Mouse (Mus musculus): ENCODE measurements around the gene Prkce. TPM values are rescaled to one million over a fixed set of nuclear protein-coding genes. Genes with fewer than 3 reads are reported as not detected.

Prkce gene
- polyA plus RNA-seq, 1 experiment from 2014 or later, result 9.6 TPM

- no peaks in the 10 kb centered on the region for H3K9me3 ChIP-seq (replicated peaks)
- H3K36me3 ChIP-seq, result no peaks in the 10 kb centered on the region
- H3K4me3 ChIP-seq, result no peak overlapping the region
- no peaks in the 10 kb centered on the region for H3K27me3 ChIP-seq
- no peak overlapping the region for H3K4me2 ChIP-seq
- no peak overlapping the region for H3K9ac ChIP-seq
- 80% methylated on average over 6 of the region's 6 CpGs for whole genome bisulfite sequencing
- ATAC-seq (replicated peaks; ENCODE audit: insufficient number of reproducible peaks, insufficient read depth, low FRiP score, low read depth), result no peak
- H3K4me1 ChIP-seq (replicated peaks), result 0 out of 2 replicates have a peak, but pooled peaks cover 3% of the 10 kb centered on the region
- no peak overlapping the region for H3K27ac ChIP-seq
Observed at GRCm38 (mm10) chr17:86626523-86626922, 458.9 kb downstream of the Prkce start.

- H3K4me3 ChIP-seq, result no peak overlapping the region
- no peak for ATAC-seq (replicated peaks; ENCODE audit: insufficient number of reproducible peaks, insufficient read depth, low FRiP score, low read depth)
- H3K9me3 ChIP-seq (replicated peaks), result no peaks in the 10 kb centered on the region
- no peak overlapping the region for H3K9ac ChIP-seq
- H3K4me1 ChIP-seq (replicated peaks), result no peaks in the 10 kb centered on the region
- H3K36me3 ChIP-seq, result 0 out of 2 replicates have a peak, but pooled peaks cover 6% of the 10 kb centered on the region
- H3K4me2 ChIP-seq, result no peak overlapping the region
- H3K27ac ChIP-seq, result no peak overlapping the region
- no peaks in the 10 kb centered on the region for H3K27me3 ChIP-seq
- WGBS, result 70% methylated on average over 4 of the region's 4 CpGs
Observed at GRCm38 (mm10) chr17:86633131-86633530, 465.5 kb downstream of the Prkce start.

- H3K9me3 ChIP-seq (replicated peaks), result no peaks in the 10 kb centered on the region
- H3K27ac ChIP-seq, result no peak overlapping the region
- no peaks in the 10 kb centered on the region for H3K4me1 ChIP-seq (replicated peaks)
- 0 out of 2 replicates have a peak, but pooled peaks cover 6% of the 10 kb centered on the region for H3K36me3 ChIP-seq
- WGBS, result 75% methylated on average over 1 of the region's 1 CpGs
- no peaks in the 10 kb centered on the region for H3K27me3 ChIP-seq
- no peak overlapping the region for H3K9ac ChIP-seq
- no peak for ATAC-seq (replicated peaks; ENCODE audit: insufficient number of reproducible peaks, insufficient read depth, low FRiP score, low read depth)
- no peak overlapping the region for H3K4me2 ChIP-seq
- no peak overlapping the region for H3K4me3 ChIP-seq
Observed at GRCm38 (mm10) chr17:86637311-86637710, 469.7 kb downstream of the Prkce start.

GRCm38 (mm10) chr17:86639279-86639678, 471.7 kb downstream of the Prkce start:
- WGBS, result 85% methylated on average over 3 of the region's 3 CpGs
- Histone ChIP-seq H3K4me1 (replicated peaks) (no peaks in the 10 kb centered on the region), H3K4me3 (no peak overlapping the region), H3K27me3 (no peaks in the 10 kb centered on the region), H3K4me2 (no peak overlapping the region), H3K27ac (no peak overlapping the region), H3K9ac (no peak overlapping the region), H3K36me3 (0 out of 2 replicates have a peak, but pooled peaks cover 4% of the 10 kb centered on the region), H3K9me3 (replicated peaks) (no peaks in the 10 kb centered on the region)
- ATAC-seq (replicated peaks; ENCODE audit: insufficient number of reproducible peaks, insufficient read depth, low FRiP score, low read depth), result no peak

- WGBS, result 90% methylated on average over 3 of the region's 3 CpGs
- Histone ChIP-seq H3K4me3 (no peak overlapping the region), H3K9me3 (replicated peaks) (no peaks in the 10 kb centered on the region), H3K36me3 (no peaks in the 10 kb centered on the region), H3K27ac (no peak overlapping the region), H3K27me3 (no peaks in the 10 kb centered on the region), H3K4me2 (no peak overlapping the region), H3K4me1 (replicated peaks) (no peaks in the 10 kb centered on the region), H3K9ac (no peak overlapping the region)
- ATAC-seq (replicated peaks; ENCODE audit: insufficient number of reproducible peaks, insufficient read depth, low FRiP score, low read depth), result no peak
Observed at GRCm38 (mm10) chr17:86647226-86647625, 479.6 kb downstream of the Prkce start.

GRCm38 (mm10) chr17:86648856-86649435, 481.4 kb downstream of the Prkce start:
- WGBS, result 86% methylated on average over 12 of the region's 12 CpGs
- Histone ChIP-seq H3K36me3 (no peaks in the 10 kb centered on the region), H3K4me1 (replicated peaks) (no peaks in the 10 kb centered on the region), H3K27me3 (no peaks in the 10 kb centered on the region), H3K9me3 (replicated peaks) (no peaks in the 10 kb centered on the region), H3K9ac (no peak overlapping the region), H3K27ac (no peak overlapping the region), H3K4me2 (no peak overlapping the region), H3K4me3 (no peak overlapping the region)
- no peak for ATAC-seq (replicated peaks; ENCODE audit: insufficient number of reproducible peaks, insufficient read depth, low FRiP score, low read depth)

- H3K27ac ChIP-seq, result no peak overlapping the region
- no peaks in the 10 kb centered on the region for H3K4me1 ChIP-seq (replicated peaks)
- H3K9ac ChIP-seq, result no peak overlapping the region
- H3K4me2 ChIP-seq, result no peak overlapping the region
- no peaks in the 10 kb centered on the region for H3K27me3 ChIP-seq
- 0 out of 2 replicates have a peak, but pooled peaks cover 3% of the 10 kb centered on the region for H3K36me3 ChIP-seq
- no peak overlapping the region for H3K4me3 ChIP-seq
- ATAC-seq (replicated peaks; ENCODE audit: insufficient number of reproducible peaks, insufficient read depth, low FRiP score, low read depth), result no peak
- no peaks in the 10 kb centered on the region for H3K9me3 ChIP-seq (replicated peaks)
- 88% methylated on average over 6 of the region's 6 CpGs for WGBS
Observed at GRCm38 (mm10) chr17:86650241-86650640, 482.7 kb downstream of the Prkce start.

GRCm38 (mm10) chr17:86651091-86651490, 483.5 kb downstream of the Prkce start:
- Histone ChIP-seq H3K36me3 (0 out of 2 replicates have a peak, but pooled peaks cover 3% of the 10 kb centered on the region), H3K27ac (no peak overlapping the region), H3K27me3 (no peaks in the 10 kb centered on the region), H3K4me2 (no peak overlapping the region), H3K4me1 (replicated peaks) (no peaks in the 10 kb centered on the region), H3K9ac (no peak overlapping the region), H3K9me3 (replicated peaks) (no peaks in the 10 kb centered on the region), H3K4me3 (no peak overlapping the region)
- 51% methylated on average over 4 of the region's 4 CpGs for WGBS
- ATAC-seq (replicated peaks; ENCODE audit: insufficient number of reproducible peaks, insufficient read depth, low FRiP score, low read depth), result no peak

GRCm38 (mm10) chr17:86652751-86653150, 485.2 kb downstream of the Prkce start:
- H3K36me3 ChIP-seq, result 0 out of 2 replicates have a peak, but pooled peaks cover 3% of the 10 kb centered on the region
- 68% methylated on average over 1 of the region's 1 CpGs for WGBS
- H3K27ac ChIP-seq, result no peak overlapping the region
- no peak for ATAC-seq (replicated peaks; ENCODE audit: insufficient number of reproducible peaks, insufficient read depth, low FRiP score, low read depth)
- H3K4me2 ChIP-seq, result no peak overlapping the region
- H3K9ac ChIP-seq, result no peak overlapping the region
- H3K27me3 ChIP-seq, result no peaks in the 10 kb centered on the region
- H3K4me1 ChIP-seq (replicated peaks), result 0 out of 2 replicates have a peak, but pooled peaks cover 3% of the 10 kb centered on the region
- H3K4me3 ChIP-seq, result no peak overlapping the region
- H3K9me3 ChIP-seq (replicated peaks), result no peaks in the 10 kb centered on the region

GRCm38 (mm10) chr17:86656369-86656768, 488.8 kb downstream of the Prkce start:
- H3K9ac ChIP-seq, result no peak overlapping the region
- H3K9me3 ChIP-seq (replicated peaks), result no peaks in the 10 kb centered on the region
- no peak overlapping the region for H3K4me2 ChIP-seq
- H3K27me3 ChIP-seq, result no peaks in the 10 kb centered on the region
- H3K27ac ChIP-seq, result no peak overlapping the region
- WGBS, result 45% methylated on average over 5 of the region's 5 CpGs
- H3K36me3 ChIP-seq, result 0 out of 2 replicates have a peak, but pooled peaks cover 3% of the 10 kb centered on the region
- ATAC-seq (replicated peaks; ENCODE audit: insufficient number of reproducible peaks, insufficient read depth, low FRiP score, low read depth), result no peak
- H3K4me1 ChIP-seq (replicated peaks), result 0 out of 2 replicates have a peak, but pooled peaks cover 3% of the 10 kb centered on the region
- H3K4me3 ChIP-seq, result no peak overlapping the region

GRCm38 (mm10) chr17:86662301-86662700, 494.7 kb downstream of the Prkce start:
- Histone ChIP-seq H3K27ac (no peak overlapping the region), H3K4me3 (no peak overlapping the region), H3K9me3 (replicated peaks) (no peaks in the 10 kb centered on the region), H3K27me3 (no peaks in the 10 kb centered on the region), H3K36me3 (no peaks in the 10 kb centered on the region), H3K4me1 (replicated peaks) (no peaks in the 10 kb centered on the region), H3K9ac (no peak overlapping the region), H3K4me2 (no peak overlapping the region)
- no peak for ATAC-seq (replicated peaks; ENCODE audit: insufficient number of reproducible peaks, insufficient read depth, low FRiP score, low read depth)
- WGBS, result 73% methylated on average over 1 of the region's 1 CpGs

GRCm38 (mm10) chr17:86663471-86663870, 495.9 kb downstream of the Prkce start:
- WGBS, result 64% methylated on average over 4 of the region's 4 CpGs
- Histone ChIP-seq H3K9me3 (replicated peaks) (no peaks in the 10 kb centered on the region), H3K4me1 (replicated peaks) (no peaks in the 10 kb centered on the region), H3K4me3 (no peak overlapping the region), H3K27me3 (no peaks in the 10 kb centered on the region), H3K27ac (no peak overlapping the region), H3K36me3 (no peaks in the 10 kb centered on the region), H3K4me2 (no peak overlapping the region), H3K9ac (no peak overlapping the region)
- ATAC-seq (replicated peaks; ENCODE audit: insufficient number of reproducible peaks, insufficient read depth, low FRiP score, low read depth), result no peak
